Mouse (Mus musculus) cerebellum, adult 9-11 months (tissue): ENCODE measurements around the gene Polr1d.

Experiments used
- DNase-seq: peaks from one replicate; pipeline ENCODE4 v3.0.0; 2022

The Polr1d gene

DNA sequence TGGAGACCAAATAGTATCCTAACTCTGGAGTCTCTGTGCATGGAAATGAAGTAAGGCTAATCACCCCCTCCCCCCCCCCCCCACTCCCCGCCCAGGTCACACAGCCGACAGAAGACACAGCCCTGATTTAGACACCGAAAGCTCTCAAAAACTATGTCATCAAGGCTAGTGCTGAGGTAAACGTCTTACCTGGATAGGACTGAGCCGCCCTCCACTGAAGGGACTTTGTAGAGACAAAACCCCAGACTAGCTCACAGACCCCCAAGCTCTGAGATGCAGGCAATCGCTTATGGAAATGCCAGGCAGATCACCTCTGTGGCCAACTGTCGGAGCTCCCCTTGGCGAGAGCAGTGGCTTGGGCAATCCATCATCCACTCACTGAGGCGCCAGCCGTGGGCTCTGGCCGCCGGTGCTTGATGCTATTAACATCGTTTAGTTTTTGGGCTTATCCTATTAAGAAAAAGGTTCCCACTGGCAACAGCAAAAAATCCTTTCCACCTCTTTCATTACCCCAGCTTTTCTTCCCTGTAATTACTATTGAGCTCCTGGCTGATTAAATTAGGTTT lies 78.0 kb downstream of the Polr1d start:
- DNase-seq, result no peak

DNA sequence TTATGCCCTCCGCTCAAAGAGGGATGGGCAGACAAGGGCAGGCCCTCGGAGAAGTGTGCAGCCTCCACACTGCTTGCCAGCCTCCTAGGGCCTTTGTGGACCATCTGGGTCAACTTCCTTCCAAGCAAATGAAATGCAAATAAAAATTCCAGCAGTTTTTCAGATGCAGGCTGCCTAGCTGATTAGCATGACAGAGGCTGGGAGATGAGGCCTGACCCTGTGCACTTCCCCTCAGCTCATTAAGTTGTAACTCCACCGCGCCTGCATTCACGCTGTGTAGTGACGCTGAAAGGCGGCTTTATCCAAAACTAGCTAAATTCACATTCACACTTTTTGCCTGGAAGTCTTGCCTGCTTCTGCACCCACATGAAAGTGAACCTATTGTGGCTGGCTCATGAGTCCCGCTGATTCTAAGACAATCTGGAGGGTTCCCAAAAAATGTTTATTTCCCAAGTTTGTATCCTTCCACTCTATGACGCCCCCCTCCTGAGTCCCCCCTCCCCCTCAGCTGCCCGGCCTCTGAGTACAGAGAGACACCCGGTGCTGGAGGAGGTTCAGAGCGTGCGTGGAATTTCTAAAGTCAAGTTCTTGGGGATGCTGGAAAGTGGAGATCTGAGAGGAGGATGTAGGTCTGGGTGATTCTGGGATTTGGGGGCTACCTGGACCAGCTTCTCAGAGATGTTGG lies 78.7 kb downstream of the Polr1d start:
- DNase-seq, result peak; percentile 4

DNA sequence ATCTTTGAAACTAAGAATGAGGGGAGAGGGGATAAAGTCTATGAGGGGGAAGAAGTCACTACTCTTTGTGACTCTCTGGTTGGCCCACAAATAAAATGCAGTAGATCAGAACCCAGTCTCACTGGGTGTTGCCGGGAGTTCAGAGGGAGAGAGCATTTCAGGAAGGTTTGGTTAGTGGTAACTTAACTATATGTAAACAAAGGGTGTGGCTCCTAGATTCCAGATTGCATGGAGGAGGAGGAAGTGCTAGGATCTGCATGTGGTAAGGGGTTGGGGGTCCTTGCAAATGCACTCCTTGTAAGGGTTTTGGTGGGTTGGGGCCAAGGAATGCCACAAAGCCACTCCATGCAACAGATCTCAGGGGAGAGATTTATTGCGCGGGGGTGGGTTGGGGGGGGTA lies 79.5 kb downstream of the Polr1d start:
- no peak for DNase-seq

DNA sequence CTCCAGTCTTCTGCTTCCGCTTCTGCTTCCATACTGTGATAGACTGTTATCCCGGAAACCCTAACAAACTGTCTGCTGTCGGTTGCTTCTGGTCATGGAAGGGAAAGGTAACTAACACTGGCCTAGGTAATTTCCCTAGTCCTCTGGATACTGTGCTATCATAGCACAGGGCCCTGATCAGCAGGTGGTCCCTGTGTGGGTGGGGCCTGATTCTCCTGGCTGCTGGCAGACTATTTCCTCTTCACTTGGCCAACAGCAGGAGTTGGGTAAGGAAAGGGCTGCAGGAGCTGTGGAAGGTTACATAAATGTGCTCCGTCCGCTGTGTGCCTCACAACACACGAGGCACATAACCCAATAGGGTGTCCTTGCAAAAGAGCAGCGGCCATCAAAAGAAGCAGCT lies 80.6 kb downstream of the Polr1d start:
- no peak for DNase-seq

DNA sequence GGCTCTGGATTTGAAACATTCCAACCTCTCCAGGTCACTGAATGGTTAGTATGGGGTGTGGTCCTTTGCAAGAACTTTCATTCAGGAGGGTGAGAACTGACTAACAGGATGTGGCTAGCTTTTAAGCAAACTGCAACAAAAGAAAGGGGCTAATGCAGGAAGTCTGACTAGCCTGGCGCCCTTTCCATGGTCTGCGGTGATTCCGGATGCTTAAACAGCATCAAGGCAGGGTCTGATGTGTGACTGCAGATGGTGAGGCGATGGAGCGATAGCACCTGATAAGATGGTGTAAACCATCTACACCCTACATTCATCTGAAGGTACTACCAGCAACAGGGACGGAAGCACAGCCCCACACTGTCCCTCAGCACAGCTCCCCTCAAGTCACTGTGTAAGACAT lies 82.5 kb downstream of the Polr1d start:
- no peak for DNase-seq

DNA sequence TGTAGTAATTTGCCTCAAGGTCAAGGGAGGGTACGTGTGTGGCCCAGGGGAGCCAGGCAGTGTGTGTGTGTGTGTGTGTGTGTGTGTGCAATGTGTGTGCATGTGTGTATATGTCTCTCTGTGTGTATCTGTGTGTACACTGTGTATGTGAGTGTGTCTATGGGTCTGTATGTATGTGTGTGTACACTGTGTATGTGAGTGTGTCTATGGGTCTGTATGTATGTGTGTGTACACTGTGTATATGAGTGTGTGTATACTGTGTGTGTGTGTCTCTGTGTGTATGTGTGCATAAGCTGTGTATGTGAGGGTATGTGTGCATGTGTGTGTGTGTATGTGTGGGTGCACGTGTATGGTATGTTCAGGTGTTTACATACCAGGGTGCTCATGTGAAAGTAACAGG lies 82.9 kb downstream of the Polr1d start:
- no peak for DNase-seq
